Mouse (Mus musculus): ENCODE results near the gene S1pr2.

GRCm38 (mm10) chr9:20990861-20991260, 14.3 kb upstream of the S1pr2 start:
- no peak for TF ChIP-seq CTCF (conservative IDR thresholded peaks at IDR 0.05; ENCODE audit: low read length)
- no peak for TF ChIP-seq NANOG (IDR thresholded peaks at IDR 0.05; ENCODE audit: borderline replicate concordance, low read length)
- TF ChIP-seq POU5F1 (IDR thresholded peaks at IDR 0.05; ENCODE audit: borderline replicate concordance, low read length), result no peak
